Mouse (Mus musculus) neural tube, embryonic 12.5 days (tissue): ENCODE measurements around the gene Plk3. TPM values are rescaled to one million over a fixed set of nuclear protein-coding genes. Genes with fewer than 3 reads are reported as not detected.

ENCODE experiments used
- ATAC-seq: fragments of 200-750 bp; cut with Nextera tagmentation; 2 replicates; pipeline ENCODE4 v1.8.0; 2017; ENCODE audit warnings: low read depth, mild to moderate bottlenecking, moderate TSS enrichment, moderate library complexity; ENCODE audit not compliant: low FRiP score
- H3K27ac ChIP-seq: fragments of 300-500 bp; sonication (generic); 2 replicates; pipeline ENCODE4 v1.5.1; 2016
- H3K27me3 ChIP-seq: fragments of 300-500 bp; sonication (generic); replicated peaks from 2 replicates; pipeline ENCODE4 v1.6.1; 2016; ENCODE audit warnings: mild to moderate bottlenecking
- H3K36me3 ChIP-seq: fragments of 300-500 bp; sonication (generic); 2 replicates; pipeline ENCODE4 v1.6.1; 2016; ENCODE audit warnings: mild to moderate bottlenecking
- H3K4me1 ChIP-seq: fragments of 300-500 bp; sonication (generic); 2 replicates; pipeline ENCODE4 v1.6.1; 2016
- H3K4me2 ChIP-seq: fragments of 300-500 bp; sonication (generic); replicated peaks from 2 replicates; pipeline ENCODE4 v1.6.1; 2016; ENCODE audit warnings: mild to moderate bottlenecking
- H3K4me3 ChIP-seq: fragments of 300-500 bp; sonication (generic); 2 replicates; pipeline ENCODE4 v1.5.1; 2016
- H3K9ac ChIP-seq: fragments of 300-500 bp; sonication (generic); 2 replicates; pipeline ENCODE4 v1.6.1; 2016; ENCODE audit warnings: mild to moderate bottlenecking
- H3K9me3 ChIP-seq: fragments of 300-500 bp; sonication (generic); 2 replicates; pipeline ENCODE4 v1.6.1; 2016; ENCODE audit warnings: mild to moderate bottlenecking
- WGBS: fragments of 180-500 bp; shearing (Covaris S2); methylation state at CpG from one replicate; pipeline ENCODE4 v1.1.7; 2016; 5-methylcytosine and 5-hydroxymethylcytosine counted together
- polyA plus RNA-seq: library from polyadenylated mRNA; unstranded; fragments of >200 nt; fragmentation: Nextera tagmentation; extraction: Ambion mirVana; gene quantifications from 2 replicates; pipeline ENCODE4 v1.2.1, GENCODE M21; 2016

Gene Plk3
- polyA plus RNA-seq, 1 experiment from 2014 or later: 39.3 TPM

- peak overlapping the region; percentile 80 for H3K4me2 ChIP-seq
- H3K4me3 ChIP-seq: no peak overlapping the region
- peaks cover 11% of the 10 kb centered on the region; the same call in 1 of the 2 replicates for H3K36me3 ChIP-seq
- 41% methylated on average over 2 of the region's 2 CpGs for WGBS
- H3K4me1 ChIP-seq: peaks cover 28% of the 10 kb centered on the region
- no peak overlapping the region for H3K9ac ChIP-seq
- peaks cover 8% of the 10 kb centered on the region; the same call in 1 of the 2 replicates for H3K27me3 ChIP-seq
- no peak overlapping the region for H3K27ac ChIP-seq
- no peaks in the 10 kb centered on the region for H3K9me3 ChIP-seq
- no peak for ATAC-seq
Measured at GRCm38 (mm10) chr4:117134601-117134995, 835 bp upstream of the Plk3 start.

- H3K9ac ChIP-seq: peak overlapping the region; percentile 89
- H3K4me3 ChIP-seq: peak overlapping the region; percentile 89
- H3K9me3 ChIP-seq: no peaks in the 10 kb centered on the region
- peak overlapping the region; percentile 80 for H3K4me2 ChIP-seq
- peaks cover 28% of the 10 kb centered on the region for H3K4me1 ChIP-seq
- peak; percentile 46 for ATAC-seq
- peak overlapping the region; percentile 57 for H3K27ac ChIP-seq
- under 1% methylated on average over 42 of the region's 42 CpGs for WGBS
- peaks cover 8% of the 10 kb centered on the region; the same call in 1 of the 2 replicates for H3K27me3 ChIP-seq
- H3K36me3 ChIP-seq: peaks cover 20% of the 10 kb centered on the region; the same call in 1 of the 2 replicates
Measured at GRCm38 (mm10) chr4:117133366-117133796, 382 bp downstream of the Plk3 start.

DNA sequence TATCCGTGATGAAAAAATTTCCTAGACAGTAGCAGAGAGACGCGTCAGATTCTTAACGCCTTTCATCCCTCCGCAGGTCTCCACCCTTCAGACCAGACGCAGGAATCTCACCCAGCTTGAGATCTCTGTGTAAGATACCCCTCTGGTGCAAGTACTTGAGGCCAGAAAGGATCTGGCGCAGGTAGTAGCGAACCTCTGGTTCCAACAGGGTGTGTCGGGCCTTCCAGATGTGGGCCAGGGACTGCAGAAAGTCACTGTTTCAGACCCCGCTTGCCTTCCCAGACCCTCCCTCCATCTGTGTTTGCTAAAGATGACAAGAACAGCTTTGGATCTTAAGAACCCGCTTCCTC lies 994 bp downstream of the Plk3 start:
- Histone ChIP-seq H3K9ac (peak overlapping the region; percentile 89), H3K4me3 (peak overlapping the region; percentile 89), H3K9me3 (no peaks in the 10 kb centered on the region), H3K27ac (no peak overlapping the region), H3K4me2 (peak overlapping the region; percentile 80), H3K27me3 (peaks cover 8% of the 10 kb centered on the region; the same call in 1 of the 2 replicates), H3K36me3 (peaks cover 25% of the 10 kb centered on the region; the same call in 1 of the 2 replicates), H3K4me1 (peaks cover 28% of the 10 kb centered on the region)
- ATAC-seq: no peak
- WGBS: 7% methylated on average over 11 of the region's 11 CpGs

GRCm38 (mm10) chr4:117131890-117132793 lies 1.6 kb downstream of the Plk3 start:
- H3K9ac ChIP-seq: peak overlapping the region; percentile 89
- ATAC-seq: peak; percentile 52
- peak overlapping the region; percentile 46; the same call in 1 of the 2 replicates for H3K27ac ChIP-seq
- peak overlapping the region; percentile 80 for H3K4me2 ChIP-seq
- 9% methylated on average over 7 of the region's 7 CpGs for WGBS
- H3K4me3 ChIP-seq: peak overlapping the region; percentile 89
- peaks cover 28% of the 10 kb centered on the region for H3K4me1 ChIP-seq
- peaks cover 31% of the 10 kb centered on the region for H3K36me3 ChIP-seq
- H3K9me3 ChIP-seq: no peaks in the 10 kb centered on the region
- peaks cover 8% of the 10 kb centered on the region; the same call in 1 of the 2 replicates for H3K27me3 ChIP-seq

GRCm38 (mm10) chr4:117131198-117131597 lies 2.6 kb downstream of the Plk3 start:
- H3K9me3 ChIP-seq: no peaks in the 10 kb centered on the region
- H3K4me1 ChIP-seq: peaks cover 31% of the 10 kb centered on the region
- H3K4me3 ChIP-seq: peak overlapping the region; percentile 89; the same call in 1 of the 2 replicates
- H3K27me3 ChIP-seq: peaks cover 8% of the 10 kb centered on the region; the same call in 1 of the 2 replicates
- H3K27ac ChIP-seq: peak overlapping the region; percentile 46; the same call in 1 of the 2 replicates
- H3K9ac ChIP-seq: peak overlapping the region; percentile 89; the same call in 1 of the 2 replicates
- H3K36me3 ChIP-seq: peaks cover 36% of the 10 kb centered on the region
- ATAC-seq: no peak
- 49% methylated on average over 6 of the region's 6 CpGs for WGBS
- peak overlapping the region; percentile 80 for H3K4me2 ChIP-seq

DNA sequence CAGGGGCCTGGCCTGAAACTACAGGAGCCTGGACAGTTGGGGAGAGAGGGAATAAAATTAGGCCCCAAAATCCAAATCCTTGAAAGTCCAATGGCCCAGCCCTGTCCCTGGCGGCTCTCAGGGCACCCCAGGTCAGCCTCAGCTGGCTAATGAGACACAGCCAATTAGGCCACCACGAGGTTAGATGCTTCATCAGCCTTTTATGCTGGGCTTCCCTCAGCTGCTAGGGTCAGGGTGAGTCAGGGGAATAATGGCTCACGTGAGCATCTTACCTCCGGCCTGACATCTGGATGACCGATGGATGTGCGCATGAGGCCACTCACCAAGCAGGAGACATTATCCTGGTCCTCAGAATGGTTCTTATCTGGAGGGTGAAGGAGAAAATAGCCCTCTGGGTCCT lies 3.0 kb downstream of the Plk3 start:
- Histone ChIP-seq H3K36me3 (peaks cover 36% of the 10 kb centered on the region), H3K9ac (peak overlapping the region; percentile 6; the same call in 1 of the 2 replicates), H3K4me3 (no peak overlapping the region), H3K9me3 (no peaks in the 10 kb centered on the region), H3K27ac (no peak overlapping the region), H3K4me2 (peak overlapping the region; percentile 80), H3K4me1 (peaks cover 35% of the 10 kb centered on the region), H3K27me3 (peaks cover 8% of the 10 kb centered on the region; the same call in 1 of the 2 replicates)
- no peak for ATAC-seq
- WGBS: 45% methylated on average over 6 of the region's 6 CpGs

DNA sequence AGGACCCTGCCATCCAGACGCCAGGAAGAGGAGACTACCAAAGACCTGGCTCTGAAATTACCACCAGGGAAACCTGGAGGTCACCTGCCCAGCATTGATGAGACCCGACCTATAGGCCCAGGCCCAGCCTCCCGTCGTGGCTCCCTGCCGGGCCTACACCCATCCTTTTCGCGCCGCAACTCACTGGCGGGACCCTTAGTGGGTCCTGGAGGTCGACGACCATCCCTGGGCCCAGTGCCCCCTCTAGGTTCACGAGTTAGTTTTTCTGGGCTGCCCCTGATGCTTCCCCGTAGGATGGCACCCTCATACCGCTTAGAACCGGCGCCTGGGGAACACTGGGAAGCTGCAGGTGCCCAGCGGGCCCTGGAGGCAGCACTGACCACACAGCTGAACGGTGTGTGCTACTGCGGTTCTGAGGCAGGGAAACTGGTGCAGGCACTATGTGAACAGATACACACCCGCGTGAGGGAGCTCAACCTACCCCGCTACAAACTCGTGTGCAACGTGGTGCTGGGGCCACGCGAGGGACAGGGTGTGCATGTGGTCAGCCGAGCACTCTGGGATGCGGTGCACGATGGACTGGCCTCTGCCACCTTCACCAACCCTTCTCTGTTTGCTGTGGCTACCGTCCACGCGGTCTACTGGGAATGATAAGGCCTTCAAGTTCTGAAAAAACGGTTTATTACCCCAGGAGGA lies 5.6 kb downstream of the Plk3 start:
- Histone ChIP-seq H3K4me3 (no peak overlapping the region), H3K27me3 (peaks cover 8% of the 10 kb centered on the region; the same call in 1 of the 2 replicates), H3K4me1 (peaks cover 45% of the 10 kb centered on the region), H3K9ac (no peak overlapping the region), H3K4me2 (no peak overlapping the region), H3K9me3 (no peaks in the 10 kb centered on the region), H3K36me3 (peaks cover 36% of the 10 kb centered on the region), H3K27ac (no peak overlapping the region)
- 88% methylated on average over 33 of the region's 33 CpGs for WGBS
- ATAC-seq: no peak

- H3K27ac ChIP-seq: no peak within 1 kb of the TSS
- no peak for ATAC-seq
- peaks cover 37% of the 10 kb centered on the region for H3K4me1 ChIP-seq
- peak within 1 kb of the TSS; percentile 41; the same call in 1 of the 2 replicates for H3K9ac ChIP-seq
- WGBS: 86% methylated on average over 9 of the region's 9 CpGs
- H3K4me2 ChIP-seq: peak within 1 kb of the TSS; percentile 39; the same call in 1 of the 2 replicates
- no peaks in the 10 kb centered on the region for H3K9me3 ChIP-seq
- H3K36me3 ChIP-seq: peaks cover 36% of the 10 kb centered on the region
- H3K4me3 ChIP-seq: no peak within 1 kb of the TSS
- H3K27me3 ChIP-seq: peaks cover 6% of the 10 kb centered on the region; the same call in 1 of the 2 replicates
Measured at GRCm38 (mm10) chr4:117126675-117127290, 7.0 kb downstream of the Plk3 start, which contains the start of gene Tctex1d4. Gene Tctex1d4, plus strand, starts transcription at chr4:117126794.

GRCm38 (mm10) chr4:117125910-117126674 lies 7.7 kb downstream of the Plk3 start:
- 54% methylated on average over 15 of the region's 15 CpGs for WGBS
- H3K36me3 ChIP-seq: peaks cover 36% of the 10 kb centered on the region
- 0 out of 2 replicates have a peak, but pooled peaks have one; percentile 17 for ATAC-seq
- no peaks in the 10 kb centered on the region; the same call in 1 of the 2 replicates for H3K27me3 ChIP-seq
- peaks cover 32% of the 10 kb centered on the region for H3K4me1 ChIP-seq
- no peak overlapping the region for H3K27ac ChIP-seq
- no peak overlapping the region for H3K4me3 ChIP-seq
- H3K9me3 ChIP-seq: no peaks in the 10 kb centered on the region
- 0 out of 2 replicates have a peak overlapping the region, but pooled peaks have one; percentile 41 for H3K9ac ChIP-seq
- H3K4me2 ChIP-seq: peak overlapping the region; percentile 39; the same call in 1 of the 2 replicates

DNA sequence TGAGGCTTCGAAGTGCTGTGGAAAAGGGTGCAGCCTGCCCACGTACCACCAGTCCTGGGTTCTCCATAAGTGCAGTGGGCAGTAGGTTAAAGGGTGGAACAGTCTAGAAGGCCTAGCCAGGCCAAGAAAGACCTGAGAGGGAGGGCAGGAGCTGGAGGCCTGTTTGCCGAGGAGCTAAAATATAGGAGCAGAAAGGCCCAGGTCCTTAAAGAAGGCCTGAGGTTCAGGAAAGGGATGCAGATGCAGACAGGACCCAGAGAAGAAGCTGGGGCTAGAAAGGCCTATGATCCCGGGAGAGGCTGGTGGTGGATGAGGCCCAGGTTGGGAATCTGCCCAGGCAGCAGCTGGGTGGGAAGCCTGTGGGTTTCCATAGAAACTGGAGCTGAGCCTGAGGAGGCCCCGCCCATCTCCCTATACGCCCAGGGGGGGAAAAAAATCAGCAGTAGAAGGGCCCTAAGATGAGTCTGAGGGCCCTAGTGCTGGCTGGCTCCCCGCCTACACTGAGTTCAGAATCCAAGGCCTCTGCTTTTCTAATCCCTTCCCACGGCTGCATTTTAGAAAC lies 8.3 kb downstream of the Plk3 start, which contains the start of gene Btbd19:
TSS of gene Btbd19 (minus strand) at position 378 of the 562 bp plus-strand sequence.
- no peak within 1 kb of the TSS for H3K4me3 ChIP-seq
- peaks cover 27% of the 10 kb centered on the region for H3K4me1 ChIP-seq
- H3K27ac ChIP-seq: no peak within 1 kb of the TSS; the same call in 1 of the 2 replicates
- H3K9ac ChIP-seq: peak within 1 kb of the TSS; percentile 41
- no peaks in the 10 kb centered on the region; the same call in 1 of the 2 replicates for H3K27me3 ChIP-seq
- peaks cover 34% of the 10 kb centered on the region for H3K36me3 ChIP-seq
- ATAC-seq: no peak
- peak within 1 kb of the TSS; percentile 39 for H3K4me2 ChIP-seq
- 31% methylated on average over 8 of the region's 8 CpGs for WGBS
- no peaks in the 10 kb centered on the region for H3K9me3 ChIP-seq
